Mouse (Mus musculus): Measurements from ENCODE around the gene Mrpl41. TPM values are rescaled to one million over a fixed set of nuclear protein-coding genes. Genes with fewer than 3 reads are reported as not detected.
"Not testable (repeated sequence)": the region's sequence is repeated elsewhere in the genome, so short reads cannot be mapped to it uniquely, and the experiment has no call there.

Mrpl41 gene
- polyA plus RNA-seq, 1 experiment, result not detected

- H3K27ac ChIP-seq (ENCODE audit: insufficient read depth, low read depth, low read length), result no peak overlapping the region
- 76% methylated on average over 2 of the region's 2 CpGs for WGBS
- H3K4me3 ChIP-seq (ENCODE audit: insufficient read depth, low read depth, low read length), result no peak overlapping the region
- TF ChIP-seq CTCF (IDR thresholded peaks at IDR 0.05; ENCODE audit: insufficient read depth, low read depth, low read length), result no peak
- no peak for TF ChIP-seq POLR2A (IDR thresholded peaks at IDR 0.05; ENCODE audit: insufficient read depth, low read depth, low read length)
- H3K4me1 ChIP-seq (ENCODE audit: control insufficient read depth, insufficient read depth, low read length), result no peaks in the 10 kb centered on the region
Observed at GRCm38 (mm10) chr2:24987762-24988161, 12.9 kb upstream of the Mrpl41 start.

GRCm38 (mm10) chr2:24976960-24977359, 2.1 kb upstream of the Mrpl41 start:
- H3K27ac ChIP-seq (ENCODE audit: insufficient read depth, low read depth, low read length), result no peak overlapping the region
- no peak overlapping the region for H3K4me3 ChIP-seq (ENCODE audit: insufficient read depth, low read depth, low read length)
- no peak for TF ChIP-seq POLR2A (IDR thresholded peaks at IDR 0.05; ENCODE audit: insufficient read depth, low read depth, low read length)
- TF ChIP-seq CTCF (IDR thresholded peaks at IDR 0.05; ENCODE audit: insufficient read depth, low read depth, low read length), result no peak
- peaks cover 3% of the 10 kb centered on the region; the same call in 1 of the 2 replicates for H3K4me1 ChIP-seq (ENCODE audit: control insufficient read depth, insufficient read depth, low read length)
- WGBS, result 95% methylated on average over 5 of the region's 5 CpGs

GRCm38 (mm10) chr2:24975704-24976297, 903 bp upstream of the Mrpl41 start, which contains the start of gene Pnpla7:
TSS of gene Pnpla7 (plus strand) at chr2:24976033.
- TF ChIP-seq CTCF (IDR thresholded peaks at IDR 0.05; ENCODE audit: insufficient read depth, low read depth, low read length) (no peak), POLR2A (IDR thresholded peaks at IDR 0.05; ENCODE audit: insufficient read depth, low read depth, low read length) (no peak)
- Histone ChIP-seq H3K27ac (ENCODE audit: insufficient read depth, low read depth, low read length) (peak within 1 kb of the TSS; percentile 79), H3K4me1 (ENCODE audit: control insufficient read depth, insufficient read depth, low read length) (peaks cover 3% of the 10 kb centered on the region; the same call in 1 of the 2 replicates), H3K4me3 (ENCODE audit: insufficient read depth, low read depth, low read length) (peak within 1 kb of the TSS; percentile 82)
- under 1% methylated on average over 16 of the region's 16 CpGs for WGBS

- not testable (repeated sequence) for H3K4me1 ChIP-seq (ENCODE audit: control insufficient read depth, insufficient read depth, low read length)
- H3K27ac ChIP-seq (ENCODE audit: insufficient read depth, low read depth, low read length), result peak overlapping the region; percentile 53; the same call in 1 of the 2 replicates
- under 1% methylated on average over 17 of the region's 17 CpGs for WGBS
- peak overlapping the region; percentile 82 for H3K4me3 ChIP-seq (ENCODE audit: insufficient read depth, low read depth, low read length)
Observed at GRCm38 (mm10) chr2:24974452-24974851, 446 bp downstream of the Mrpl41 start.

GRCm38 (mm10) chr2:24970386-24970785, 4.5 kb downstream of the Mrpl41 start:
- Histone ChIP-seq H3K27ac (ENCODE audit: insufficient read depth, low read depth, low read length) (no peak overlapping the region), H3K4me1 (ENCODE audit: control insufficient read depth, insufficient read depth, low read length) (no peaks in the 10 kb centered on the region), H3K4me3 (ENCODE audit: insufficient read depth, low read depth, low read length) (no peak overlapping the region)
- 75% methylated on average over 4 of the region's 4 CpGs for WGBS
- TF ChIP-seq POLR2A (IDR thresholded peaks at IDR 0.05; ENCODE audit: insufficient read depth, low read depth, low read length) (no peak), CTCF (IDR thresholded peaks at IDR 0.05; ENCODE audit: insufficient read depth, low read depth, low read length) (no peak)

GRCm38 (mm10) chr2:24962304-24963000, 12.4 kb downstream of the Mrpl41 start, which contains the start of gene Dph7:
TSS of gene Dph7 (plus strand) at chr2:24962400.
- Histone ChIP-seq H3K4me1 (ENCODE audit: control insufficient read depth, insufficient read depth, low read length) (peaks cover 2% of the 10 kb centered on the region; the same call in 1 of the 2 replicates), H3K27ac (ENCODE audit: insufficient read depth, low read depth, low read length) (peak within 1 kb of the TSS; percentile 19; the same call in 1 of the 2 replicates), H3K4me3 (ENCODE audit: insufficient read depth, low read depth, low read length) (peak within 1 kb of the TSS; percentile 85)
- peak; percentile 92 for TF ChIP-seq CTCF (IDR thresholded peaks at IDR 0.05; ENCODE audit: insufficient read depth, low read depth, low read length)
- TF ChIP-seq POLR2A (IDR thresholded peaks at IDR 0.05; ENCODE audit: insufficient read depth, low read depth, low read length), result peak; percentile 58
- WGBS, result under 1% methylated on average over 28 of the region's 28 CpGs

GRCm38 (mm10) chr2:24960910-24961309, 14.0 kb downstream of the Mrpl41 start:
- Histone ChIP-seq H3K4me3 (ENCODE audit: insufficient read depth, low read depth, low read length) (no peak overlapping the region), H3K4me1 (ENCODE audit: control insufficient read depth, insufficient read depth, low read length) (peaks cover 2% of the 10 kb centered on the region; the same call in 1 of the 2 replicates), H3K27ac (ENCODE audit: insufficient read depth, low read depth, low read length) (no peak overlapping the region)
- WGBS, result 30% methylated on average over 3 of the region's 3 CpGs
- TF ChIP-seq POLR2A (IDR thresholded peaks at IDR 0.05; ENCODE audit: insufficient read depth, low read depth, low read length) (no peak), CTCF (IDR thresholded peaks at IDR 0.05; ENCODE audit: insufficient read depth, low read depth, low read length) (no peak)

GRCm38 (mm10) chr2:24952537-24953055, 22.3 kb downstream of the Mrpl41 start:
- WGBS, result 81% methylated on average over 4 of the region's 4 CpGs

GRCm38 (mm10) chr2:24950189-24950535, 24.7 kb downstream of the Mrpl41 start:
- no peak for TF ChIP-seq POLR2A (IDR thresholded peaks at IDR 0.05; ENCODE audit: insufficient read depth, low read depth, low read length)
- TF ChIP-seq CTCF (IDR thresholded peaks at IDR 0.05; ENCODE audit: insufficient read depth, low read depth, low read length), result no peak
- peak overlapping the region; percentile 69 for H3K4me3 ChIP-seq (ENCODE audit: insufficient read depth, low read depth, low read length)
- under 1% methylated on average over 31 of the region's 31 CpGs for WGBS
- H3K27ac ChIP-seq (ENCODE audit: insufficient read depth, low read depth, low read length), result no peak overlapping the region
- H3K4me1 ChIP-seq (ENCODE audit: control insufficient read depth, insufficient read depth, low read length), result peaks cover 3% of the 10 kb centered on the region

More at GRCm38 (mm10) chr2:24952537-24953055, 22.3 kb downstream of the Mrpl41 start:
- H3K4me3 ChIP-seq (ENCODE audit: insufficient read depth, low read depth, low read length), result no peak overlapping the region
- no peak overlapping the region for H3K27ac ChIP-seq (ENCODE audit: insufficient read depth, low read depth, low read length)
- peaks cover 3% of the 10 kb centered on the region for H3K4me1 ChIP-seq (ENCODE audit: control insufficient read depth, insufficient read depth, low read length)
- no peak for TF ChIP-seq POLR2A (IDR thresholded peaks at IDR 0.05; ENCODE audit: insufficient read depth, low read depth, low read length)
- no peak for TF ChIP-seq CTCF (IDR thresholded peaks at IDR 0.05; ENCODE audit: insufficient read depth, low read depth, low read length)
